Mouse (Mus musculus) heart, postnatal 14 days (tissue): ENCODE measurements around the gene Polr3k. TPM values are rescaled to one million over a fixed set of nuclear protein-coding genes. Genes with fewer than 3 reads are reported as not detected.

ENCODE experiments used
- DNase-seq, 2 experiments: peaks; one replicate each; pipeline ENCODE4 v3.0.0; 2021 to 2022
- intact Hi-C: fragments of 180-260 bp; cut with DNase I; formaldehyde crosslinking; loops from one replicate; pipeline ENCODE4 v1.15.1; 2025
- long read RNA-seq, 2 experiments: library from polyadenylated mRNA; stranded (forward); transcript quantifications; one replicate each; pipeline ENCODE4 v2.0.0; 2021
- total RNA-seq, 2 experiments: library from RNA; stranded (reverse); gene quantifications; 2 replicates each; pipeline ENCODE4 v1.2.3; 2021

The Polr3k gene
- total RNA-seq, result 10 to 100 TPM; 10.9 to 11.0 TPM
- long read RNA-seq, experiment 1, transcript Polr3k-201 (3 exons, 2,948 nt), result major isoform, 24 of 24 reads
- long read RNA-seq, experiment 1, partial matches to known transcripts, result 0 of 24 reads
- long read RNA-seq, experiment 1, other reads (novel, unspliced or antisense), result 0 of 24 reads
- long read RNA-seq, experiment 2, transcript Polr3k-201 (3 exons, 2,948 nt), result major isoform, 27 of 29 reads
- long read RNA-seq, experiment 2, partial matches to known transcripts, result 0 of 29 reads
- long read RNA-seq, experiment 2, other reads (novel, unspliced or antisense), result 2 of 29 reads

- intact Hi-C loops, result no loop called here
- peak; percentile 87 to 88 for DNase-seq
These were observed at the start of gene Polr3k for GRCm38 (mm10) chr2:181863791-181864535. TSS of gene Polr3k (plus strand) at chr2:181864337.

GRCm38 (mm10) chr2:181829032-181829650, 35.0 kb upstream of the Polr3k start:
- DNase-seq, result no peak
- intact Hi-C loops, result no loop called here

- no peak for DNase-seq
- intact Hi-C loops, result no loop called here
These were observed 31.4 kb upstream of the Polr3k start for GRCm38 (mm10) chr2:181832745-181833144.

- intact Hi-C loops, result no loop called here
These were observed 26.5 kb upstream of the Polr3k start, which contains the start of gene Pcmtd2 for GRCm38 (mm10) chr2:181837372-181838292. TSS of gene Pcmtd2 (plus strand) at chr2:181837854.

GRCm38 (mm10) chr2:181838293-181838680, 25.9 kb upstream of the Polr3k start:
- intact Hi-C loops, result no loop called here

More at GRCm38 (mm10) chr2:181837372-181838292, 26.5 kb upstream of the Polr3k start, which contains the start of gene Pcmtd2:
- peak; percentile 92 to 94 for DNase-seq

GRCm38 (mm10) chr2:181845709-181846394, 18.3 kb upstream of the Polr3k start:
- DNase-seq, result no peak
- intact Hi-C loops, result no loop called here

More at GRCm38 (mm10) chr2:181838293-181838680, 25.9 kb upstream of the Polr3k start:
- peak in 1 of 2 experiments; percentile 13 for DNase-seq

GRCm38 (mm10) chr2:181864536-181864860, 361 bp downstream of the Polr3k start:
- no peak for DNase-seq
- intact Hi-C loops, result no loop called here

- DNase-seq, result peak; percentile 66 to 77
- intact Hi-C loops, result no loop called here
These were observed 2.8 kb downstream of the Polr3k start for GRCm38 (mm10) chr2:181866931-181867330.

GRCm38 (mm10) chr2:181871039-181871438, 6.9 kb downstream of the Polr3k start:
- DNase-seq, result no peak
- intact Hi-C loops, result no loop called here

GRCm38 (mm10) chr2:181878903-181879302, 14.8 kb downstream of the Polr3k start:
- no peak for DNase-seq
- intact Hi-C loops, result no loop called here

GRCm38 (mm10) chr2:181883022-181883749, 19.0 kb downstream of the Polr3k start:
- no peak for DNase-seq
- intact Hi-C loops, result no loop called here

- no peak for DNase-seq
- intact Hi-C loops, result loop anchor here (1.0 kb wide), 1 partner anchor 10 kb away; no protein-coding TSS in a partner anchor
These were observed 53.7 kb downstream of the Polr3k start for GRCm38 (mm10) chr2:181917861-181918260.

GRCm38 (mm10) chr2:181918501-181918900, 54.4 kb downstream of the Polr3k start:
- intact Hi-C loops, result no loop called here
- DNase-seq, result peak; percentile 16 to 34

Other genes with a start within 250 kb of the Polr3k start
- not detected for gene Gm29797, start 207.3 kb upstream of the Polr3k start, total RNA-seq
- gene Sox18, start 192.7 kb upstream of the Polr3k start, total RNA-seq, result 10 to 100 TPM; 73.4 to 77.1 TPM
- 1 to 10 TPM; 6.4 to 8.7 TPM for gene Tcea2, start 184.0 kb upstream of the Polr3k start, total RNA-seq
- gene Rgs19, start 170.4 kb upstream of the Polr3k start, total RNA-seq, result 1 to 10 TPM; 7.2 to 8.1 TPM
- not detected for gene Lkaaear1, start 165.9 kb upstream of the Polr3k start, total RNA-seq
- not detected for gene Oprl1, start 149.3 kb upstream of the Polr3k start, total RNA-seq
- not detected for gene Myt1, start 101.0 kb upstream of the Polr3k start, total RNA-seq
- 10 to 100 TPM; 43.4 to 61.5 TPM for gene Pcmtd2, start 26.5 kb upstream of the Polr3k start, total RNA-seq
- gene Gm14496, start 126.8 kb downstream of the Polr3k start, total RNA-seq, result not detected